Mouse (Mus musculus) thymus, adult 2 months (tissue): ENCODE results near the gene Fam98c. TPM values are rescaled to one million over a fixed set of nuclear protein-coding genes. Genes with fewer than 3 reads are reported as not detected.
A peak's percentile ranks its signal among the peaks of the same experiment; 100 is the strongest.

Experiments used
- DNase-seq: peaks from one replicate; pipeline ENCODE4 v3.0.0; 2021
- H3K27ac ChIP-seq: fragments of 200-500 bp; 2 replicates; pipeline ENCODE4 v1.5.1; 2012; ENCODE audit warnings: low read length, control low read depth; ENCODE audit not compliant: control insufficient read depth, insufficient read depth
- H3K27me3 ChIP-seq: fragments of 200-500 bp; 2 replicates; pipeline ENCODE4 v1.6.1; 2012; ENCODE audit warnings: mild to moderate bottlenecking, low read length, moderate library complexity, mixed read lengths; ENCODE audit not compliant: control insufficient read depth, insufficient read depth
- H3K36me3 ChIP-seq: fragments of 200-500 bp; 2 replicates; pipeline ENCODE4 v1.6.1; 2012; ENCODE audit warnings: mild to moderate bottlenecking, low read length, moderate library complexity; ENCODE audit not compliant: control insufficient read depth, insufficient read depth
- H3K4me1 ChIP-seq: fragments of 200-500 bp; replicated peaks from 2 replicates; pipeline ENCODE4 v1.6.1; 2012; ENCODE audit warnings: low read length; ENCODE audit not compliant: control insufficient read depth, insufficient read depth
- H3K4me3 ChIP-seq: fragments of 200-500 bp; 2 replicates; pipeline ENCODE4 v1.5.1; 2012; ENCODE audit warnings: mild to moderate bottlenecking, low read length, control low read depth, moderate library complexity; ENCODE audit not compliant: control insufficient read depth, insufficient read depth
- CTCF ChIP-seq: fragments of 200-500 bp; IDR thresholded peaks from 2 replicates; pipeline ENCODE4 v1.5.1; 2012; ENCODE audit warnings: mild to moderate bottlenecking, control low read depth, low read length, moderate library complexity, borderline replicate concordance; ENCODE audit not compliant: control insufficient read depth, poor library complexity, insufficient read depth; ENCODE audit errors: extremely low read depth
- POLR2A ChIP-seq: fragments of 200-500 bp; IDR thresholded peaks from 2 replicates; pipeline ENCODE4 v1.6.1; 2012; ENCODE audit warnings: mild to moderate bottlenecking, low read length, control low read depth, moderate library complexity; ENCODE audit not compliant: control insufficient read depth, poor library complexity, insufficient read depth; ENCODE audit errors: extremely low read depth
- WGBS: fragments of 180-500 bp; shearing (Covaris S2); methylation state at CpG from one replicate; pipeline ENCODE4 v1.1.7; 2018; 5-methylcytosine and 5-hydroxymethylcytosine counted together
- polyA plus RNA-seq: library from polyadenylated mRNA; depleted of rRNA; stranded (reverse); fragments of >200 nt; gene quantifications from 2 replicates; pipeline ENCODE4 v1.2.3, GENCODE M21; 2012

Fam98c gene
- polyA plus RNA-seq, 1 experiment: 92.3 TPM

- Histone ChIP-seq H3K36me3 (peaks cover 28% of the 10 kb centered on the region), H3K27ac (no peak overlapping the region), H3K27me3 (no peaks in the 10 kb centered on the region), H3K4me1 (peaks cover 10% of the 10 kb centered on the region), H3K4me3 (peak overlapping the region; percentile 79)
- DNase-seq: no peak
- 21% methylated on average over 7 of the region's 7 CpGs for WGBS
- TF ChIP-seq CTCF: no peak
- TF ChIP-seq POLR2A: no peak
Observed at GRCm38 (mm10) chr7:29179323-29179722, 23.3 kb upstream of the Fam98c start.

- WGBS: 97% methylated on average over 4 of the region's 4 CpGs
- TF ChIP-seq CTCF (0 out of 2 replicates have a peak, but pooled peaks have one; percentile 21), POLR2A (no peak)
- no peak for DNase-seq
- Histone ChIP-seq H3K27ac (no peak overlapping the region), H3K4me3 (no peak overlapping the region), H3K27me3 (no peaks in the 10 kb centered on the region), H3K36me3 (peaks cover 40% of the 10 kb centered on the region), H3K4me1 (peaks cover 10% of the 10 kb centered on the region)
Observed at GRCm38 (mm10) chr7:29178106-29178505, 22.1 kb upstream of the Fam98c start.

GRCm38 (mm10) chr7:29172390-29173016 is 16.5 kb upstream of the Fam98c start:
- 95% methylated on average over 32 of the region's 32 CpGs for WGBS
- TF ChIP-seq CTCF (no peak), POLR2A (no peak)
- DNase-seq: no peak

GRCm38 (mm10) chr7:29171562-29172097 is 15.6 kb upstream of the Fam98c start:
- H3K4me3 ChIP-seq: no peak overlapping the region
- peaks cover 42% of the 10 kb centered on the region for H3K36me3 ChIP-seq
- H3K27ac ChIP-seq: no peak overlapping the region
- DNase-seq: no peak
- peaks cover 21% of the 10 kb centered on the region for H3K27me3 ChIP-seq
- WGBS: 12% methylated on average over 34 of the region's 34 CpGs
- TF ChIP-seq CTCF: 0 out of 2 replicates have a peak, but pooled peaks have one; percentile 1
- no peak for TF ChIP-seq POLR2A
- H3K4me1 ChIP-seq: peaks cover 31% of the 10 kb centered on the region

More at GRCm38 (mm10) chr7:29172390-29173016, 16.5 kb upstream of the Fam98c start:
- peaks cover 21% of the 10 kb centered on the region for H3K27me3 ChIP-seq
- H3K4me3 ChIP-seq: no peak overlapping the region
- peaks cover 47% of the 10 kb centered on the region for H3K36me3 ChIP-seq
- H3K27ac ChIP-seq: no peak overlapping the region
- peaks cover 31% of the 10 kb centered on the region for H3K4me1 ChIP-seq

GRCm38 (mm10) chr7:29170755-29171561 is 14.9 kb upstream of the Fam98c start:
- peak overlapping the region; percentile 18 for H3K4me3 ChIP-seq
- 2% methylated on average over 43 of the region's 43 CpGs for WGBS
- peaks cover 35% of the 10 kb centered on the region for H3K36me3 ChIP-seq
- DNase-seq: no peak
- H3K4me1 ChIP-seq: peaks cover 31% of the 10 kb centered on the region
- H3K27me3 ChIP-seq: peaks cover 21% of the 10 kb centered on the region
- H3K27ac ChIP-seq: no peak overlapping the region
- TF ChIP-seq CTCF: no peak
- TF ChIP-seq POLR2A: no peak

- peaks cover 28% of the 10 kb centered on the region for H3K36me3 ChIP-seq
- WGBS: under 1% methylated on average over 30 of the region's 30 CpGs
- peak within 1 kb of the TSS; percentile 31 for H3K4me3 ChIP-seq
- no peak within 1 kb of the TSS for H3K27ac ChIP-seq
- DNase-seq: peak; percentile 23
- peaks cover 21% of the 10 kb centered on the region for H3K27me3 ChIP-seq
- H3K4me1 ChIP-seq: peaks cover 31% of the 10 kb centered on the region
- TF ChIP-seq CTCF (no peak), POLR2A (no peak)
Observed at GRCm38 (mm10) chr7:29170066-29170754, 14.2 kb upstream of the Fam98c start, which contains the start of the genes Ggn and Spred3. Gene Ggn, plus strand, starts transcription at chr7:29170210. Gene Spred3, minus strand, starts transcription at chr7:29170411.
